Mouse (Mus musculus) embryonic facial prominence, embryonic 12.5 days (tissue): ENCODE measurements around the gene Bok. TPM values are rescaled to one million over a fixed set of nuclear protein-coding genes. Genes with fewer than 3 reads are reported as not detected.
"Not testable (repeated sequence)": the region's sequence is repeated elsewhere in the genome, so short reads cannot be mapped to it uniquely, and the experiment has no call there.

Experiments
- ATAC-seq: fragments of 200-750 bp; cut with Nextera tagmentation; 2 replicates; pipeline ENCODE4 v1.8.0; 2017; ENCODE audit not compliant: insufficient number of reproducible peaks, insufficient read depth, low FRiP score, low TSS enrichment
- H3K27ac ChIP-seq: fragments of 300-500 bp; sonication (generic); 2 replicates; pipeline ENCODE4 v1.5.1; 2016; ENCODE audit warnings: mild to moderate bottlenecking
- H3K27me3 ChIP-seq: fragments of 300-500 bp; sonication (generic); 2 replicates; pipeline ENCODE4 v1.6.1; 2016; ENCODE audit warnings: mild to moderate bottlenecking, moderate library complexity
- H3K36me3 ChIP-seq: fragments of 300-500 bp; sonication (generic); 2 replicates; pipeline ENCODE4 v1.6.1; 2016; ENCODE audit warnings: mild to moderate bottlenecking
- H3K4me1 ChIP-seq: fragments of 300-500 bp; sonication (generic); 2 replicates; pipeline ENCODE4 v1.6.1; 2016
- H3K4me2 ChIP-seq: fragments of 300-500 bp; sonication (generic); replicated peaks from 2 replicates; pipeline ENCODE4 v1.6.1; 2016; ENCODE audit warnings: mild to moderate bottlenecking, moderate library complexity
- H3K4me3 ChIP-seq: fragments of 300-500 bp; sonication (generic); 2 replicates; pipeline ENCODE4 v1.5.1; 2016; ENCODE audit warnings: mild to moderate bottlenecking
- H3K9ac ChIP-seq: fragments of 300-500 bp; sonication (generic); 2 replicates; pipeline ENCODE4 v1.6.1; 2016; ENCODE audit warnings: mild to moderate bottlenecking, moderate library complexity
- H3K9me3 ChIP-seq: fragments of 300-500 bp; sonication (generic); 2 replicates; pipeline ENCODE4 v1.6.1; 2016; ENCODE audit warnings: mild to moderate bottlenecking, moderate library complexity
- WGBS: fragments of 180-500 bp; shearing (Covaris S2); methylation state at CpG from one replicate; pipeline ENCODE4 v1.1.7; 2016; 5-methylcytosine and 5-hydroxymethylcytosine counted together
- polyA plus RNA-seq: library from polyadenylated mRNA; unstranded; fragments of >200 nt; fragmentation: Nextera tagmentation; extraction: Ambion mirVana; gene quantifications from 2 replicates; pipeline ENCODE4 v1.2.1, GENCODE M21; 2016

The Bok gene
- polyA plus RNA-seq = 34.2 and 38.8 TPM in 2 replicates

- WGBS = under 1% methylated on average over 77 of the region's 78 CpGs
- H3K9me3 ChIP-seq = no peaks in the 10 kb centered on the region; the same call in 1 of the 2 replicates
- peaks cover 9% of the 10 kb centered on the region; the same call in 1 of the 2 replicates for H3K4me1 ChIP-seq
- peak within 1 kb of the TSS; percentile 90 for H3K4me2 ChIP-seq
- H3K27ac ChIP-seq = peak within 1 kb of the TSS; percentile 30; the same call in 1 of the 2 replicates
- H3K36me3 ChIP-seq = 0 out of 2 replicates have a peak, but pooled peaks cover 3% of the 10 kb centered on the region
- peak within 1 kb of the TSS; percentile 68 for H3K9ac ChIP-seq
- peak within 1 kb of the TSS; percentile 59 for H3K4me3 ChIP-seq
- H3K27me3 ChIP-seq = peaks cover 11% of the 10 kb centered on the region; the same call in 1 of the 2 replicates
- ATAC-seq = peak; percentile 30; the same call in 1 of the 2 replicates
Observed at GRCm38 (mm10) chr1:93685401-93686244, at the start of gene Bok. Gene Bok, plus strand, starts transcription at chr1:93685660.

GRCm38 (mm10) chr1:93636211-93636897 is 49.1 kb upstream of the Bok start:
- Histone ChIP-seq H3K27ac (peak overlapping the region; percentile 82), H3K4me3 (peak overlapping the region; percentile 96), H3K27me3 (no peaks in the 10 kb centered on the region), H3K9ac (peak overlapping the region; percentile 48), H3K36me3 (peaks cover 11% of the 10 kb centered on the region; the same call in 1 of the 2 replicates), H3K9me3 (no peaks in the 10 kb centered on the region), H3K4me1 (peaks cover 15% of the 10 kb centered on the region), H3K4me2 (peak overlapping the region; percentile 73)
- WGBS = 37% methylated on average over 7 of the region's 7 CpGs
- peak; percentile 2; the same call in 1 of the 2 replicates for ATAC-seq

GRCm38 (mm10) chr1:93641978-93642377 is 43.5 kb upstream of the Bok start:
- H3K4me3 ChIP-seq = no peak overlapping the region
- 80% methylated on average over 2 of the region's 2 CpGs for WGBS

GRCm38 (mm10) chr1:93642692-93643091 is 42.8 kb upstream of the Bok start:
- no peaks in the 10 kb centered on the region for H3K4me1 ChIP-seq
- ATAC-seq = no peak
- H3K36me3 ChIP-seq = no peaks in the 10 kb centered on the region
- 87% methylated on average over 2 of the region's 2 CpGs for WGBS
- no peaks in the 10 kb centered on the region for H3K27me3 ChIP-seq
- H3K9me3 ChIP-seq = no peaks in the 10 kb centered on the region
- no peak overlapping the region for H3K27ac ChIP-seq
- H3K9ac ChIP-seq = no peak overlapping the region
- no peak overlapping the region for H3K4me2 ChIP-seq
- H3K4me3 ChIP-seq = no peak overlapping the region

More at GRCm38 (mm10) chr1:93641978-93642377, 43.5 kb upstream of the Bok start:
- no peak overlapping the region for H3K27ac ChIP-seq
- no peaks in the 10 kb centered on the region for H3K36me3 ChIP-seq
- no peak overlapping the region for H3K4me2 ChIP-seq
- H3K27me3 ChIP-seq = no peaks in the 10 kb centered on the region
- no peak overlapping the region for H3K9ac ChIP-seq
- no peak for ATAC-seq
- no peaks in the 10 kb centered on the region for H3K9me3 ChIP-seq
- H3K4me1 ChIP-seq = no peaks in the 10 kb centered on the region

- no peaks in the 10 kb centered on the region for H3K27me3 ChIP-seq
- 77% methylated on average over 5 of the region's 5 CpGs for WGBS
- no peak for ATAC-seq
- no peak overlapping the region for H3K27ac ChIP-seq
- H3K36me3 ChIP-seq = no peaks in the 10 kb centered on the region
- H3K4me1 ChIP-seq = no peaks in the 10 kb centered on the region
- no peak overlapping the region for H3K9ac ChIP-seq
- H3K4me2 ChIP-seq = no peak overlapping the region
- no peaks in the 10 kb centered on the region for H3K9me3 ChIP-seq
- H3K4me3 ChIP-seq = no peak overlapping the region
Observed at GRCm38 (mm10) chr1:93649604-93650172, 35.8 kb upstream of the Bok start.

GRCm38 (mm10) chr1:93654275-93654674 is 31.2 kb upstream of the Bok start:
- no peaks in the 10 kb centered on the region for H3K9me3 ChIP-seq
- H3K9ac ChIP-seq = no peak overlapping the region
- H3K4me3 ChIP-seq = no peak overlapping the region
- H3K4me2 ChIP-seq = no peak overlapping the region
- no peak for ATAC-seq
- H3K27me3 ChIP-seq = no peaks in the 10 kb centered on the region
- H3K27ac ChIP-seq = no peak overlapping the region
- no peaks in the 10 kb centered on the region for H3K36me3 ChIP-seq
- 20% methylated on average over 2 of the region's 2 CpGs for WGBS
- peaks cover 6% of the 10 kb centered on the region; the same call in 1 of the 2 replicates for H3K4me1 ChIP-seq

- no peaks in the 10 kb centered on the region for H3K27me3 ChIP-seq
- peaks cover 6% of the 10 kb centered on the region; the same call in 1 of the 2 replicates for H3K4me1 ChIP-seq
- no peak overlapping the region for H3K9ac ChIP-seq
- H3K9me3 ChIP-seq = no peaks in the 10 kb centered on the region
- H3K4me3 ChIP-seq = no peak overlapping the region
- no peak for ATAC-seq
- H3K36me3 ChIP-seq = no peaks in the 10 kb centered on the region
- no peak overlapping the region for H3K4me2 ChIP-seq
- WGBS = 59% methylated on average over 2 of the region's 2 CpGs
- no peak overlapping the region for H3K27ac ChIP-seq
Observed at GRCm38 (mm10) chr1:93654798-93655197, 30.7 kb upstream of the Bok start.

GRCm38 (mm10) chr1:93656325-93657024 is 29.0 kb upstream of the Bok start:
- Histone ChIP-seq H3K27ac (no peak overlapping the region), H3K4me3 (no peak overlapping the region), H3K4me2 (no peak overlapping the region), H3K9me3 (0 out of 2 replicates have a peak, but pooled peaks cover 4% of the 10 kb centered on the region), H3K9ac (no peak overlapping the region), H3K27me3 (no peaks in the 10 kb centered on the region), H3K36me3 (no peaks in the 10 kb centered on the region), H3K4me1 (peaks cover 6% of the 10 kb centered on the region; the same call in 1 of the 2 replicates)
- WGBS = 62% methylated on average over 7 of the region's 7 CpGs
- no peak for ATAC-seq

- Histone ChIP-seq H3K9me3 (0 out of 2 replicates have a peak, but pooled peaks cover 4% of the 10 kb centered on the region), H3K4me3 (no peak overlapping the region), H3K9ac (no peak overlapping the region), H3K4me2 (no peak overlapping the region), H3K36me3 (no peaks in the 10 kb centered on the region), H3K27ac (no peak overlapping the region), H3K4me1 (peaks cover 6% of the 10 kb centered on the region; the same call in 1 of the 2 replicates), H3K27me3 (no peaks in the 10 kb centered on the region)
- ATAC-seq = no peak
- 82% methylated on average over 5 of the region's 5 CpGs for WGBS
Observed at GRCm38 (mm10) chr1:93657025-93657360, 28.5 kb upstream of the Bok start.

- not testable (repeated sequence) for ATAC-seq, H3K4me3 ChIP-seq, H3K9me3 ChIP-seq, H3K9ac ChIP-seq, H3K4me2 ChIP-seq, H3K27me3 ChIP-seq, H3K4me1 ChIP-seq, H3K36me3 ChIP-seq
- 0 out of 2 replicates have a peak within 1 kb of the TSS, but pooled peaks have one; percentile 17 for H3K27ac ChIP-seq
Observed at GRCm38 (mm10) chr1:93658559-93658958, 26.9 kb upstream of the Bok start, which contains the start of gene Stk25. Gene Stk25, minus strand, starts transcription at chr1:93658659.
